Mouse (Mus musculus): ENCODE data around the gene Ccdc93. TPM values are rescaled to one million over a fixed set of nuclear protein-coding genes. Genes with fewer than 3 reads are reported as not detected.

Ccdc93 gene
- polyA plus RNA-seq, 1 experiment from 2014 or later: 12.1 TPM

DNA sequence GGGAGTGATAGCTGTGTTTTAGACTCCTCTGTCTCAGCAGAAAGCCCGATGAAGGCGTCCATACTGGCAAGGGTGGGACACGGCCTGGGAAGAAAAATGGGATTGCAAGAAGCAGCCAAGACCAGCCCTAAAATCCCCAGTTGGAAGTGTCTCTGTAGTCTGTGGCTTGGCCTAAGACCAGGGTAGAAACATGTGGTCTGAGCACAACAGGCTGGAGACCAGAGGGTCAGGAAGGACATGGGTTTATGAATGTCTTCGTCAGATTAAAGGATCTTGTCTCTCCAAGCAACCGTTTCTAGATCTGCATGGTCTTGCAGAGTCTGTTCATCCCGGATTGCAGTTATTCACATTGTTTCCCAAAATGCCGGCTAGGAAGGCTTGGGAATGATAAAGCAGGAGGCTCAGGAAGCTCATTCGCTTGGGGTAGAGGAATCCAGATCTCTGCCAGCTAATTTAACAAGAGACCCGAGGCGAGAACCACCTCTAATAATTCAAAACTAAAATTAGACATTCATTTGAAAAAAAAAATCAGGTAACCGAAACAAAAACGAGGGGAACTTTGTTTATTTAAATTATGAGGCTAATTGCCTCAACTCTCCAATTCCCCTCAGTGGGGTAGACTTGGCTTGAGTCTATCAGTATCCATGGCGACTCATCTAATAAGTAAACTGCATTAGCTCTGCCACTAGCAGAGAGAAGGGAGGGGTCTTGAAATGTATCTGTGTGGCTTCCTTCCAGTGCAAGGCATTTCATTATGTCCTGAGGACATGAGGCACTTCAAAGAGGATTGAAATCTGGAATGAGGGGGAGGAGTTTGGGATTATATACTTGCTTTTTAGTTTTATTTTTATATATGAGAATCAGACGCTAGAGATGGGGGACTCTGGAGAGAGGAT, 31.6 kb upstream of the Ccdc93 start:
- Histone ChIP-seq H3K27me3 (ENCODE audit: low read depth, poor library complexity, severe bottlenecking) (no peaks in the 10 kb centered on the region), H3K27ac (no peak overlapping the region), H3K36me3 (no peaks in the 10 kb centered on the region), H3K4me3 (no peak overlapping the region), H3K4me1 (peaks cover 14% of the 10 kb centered on the region), H3K9me3 (replicated peaks) (no peaks in the 10 kb centered on the region)
- no peak for DNase-seq (ENCODE audit: low spot score)
- 79% methylated on average over 14 of the region's 14 CpGs for WGBS

DNA sequence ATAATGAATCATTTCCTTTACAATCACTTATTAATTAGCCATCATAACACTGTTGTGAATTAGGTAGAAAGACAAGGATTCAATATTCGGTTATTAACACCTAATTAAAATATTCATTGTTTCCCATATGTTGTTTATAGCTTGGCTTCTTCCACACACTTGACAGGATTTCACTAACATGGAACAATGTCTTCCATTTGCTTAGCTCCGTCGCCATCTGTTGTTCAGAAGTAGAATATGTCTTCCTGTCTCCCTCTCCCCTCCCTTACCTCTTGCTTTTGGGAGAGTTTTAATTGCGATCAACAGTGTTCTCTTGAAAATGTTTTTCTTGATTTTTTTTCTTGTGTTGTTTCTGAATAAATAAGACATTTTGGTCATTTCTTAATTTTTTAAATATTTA, 30.6 kb upstream of the Ccdc93 start:
- Histone ChIP-seq H3K27me3 (ENCODE audit: low read depth, poor library complexity, severe bottlenecking) (no peaks in the 10 kb centered on the region), H3K36me3 (no peaks in the 10 kb centered on the region), H3K4me1 (peaks cover 4% of the 10 kb centered on the region), H3K4me3 (no peak overlapping the region), H3K9me3 (replicated peaks) (no peaks in the 10 kb centered on the region), H3K27ac (no peak overlapping the region)
- WGBS: 37% methylated on average over 4 of the region's 4 CpGs
- DNase-seq (ENCODE audit: low spot score): no peak

DNA sequence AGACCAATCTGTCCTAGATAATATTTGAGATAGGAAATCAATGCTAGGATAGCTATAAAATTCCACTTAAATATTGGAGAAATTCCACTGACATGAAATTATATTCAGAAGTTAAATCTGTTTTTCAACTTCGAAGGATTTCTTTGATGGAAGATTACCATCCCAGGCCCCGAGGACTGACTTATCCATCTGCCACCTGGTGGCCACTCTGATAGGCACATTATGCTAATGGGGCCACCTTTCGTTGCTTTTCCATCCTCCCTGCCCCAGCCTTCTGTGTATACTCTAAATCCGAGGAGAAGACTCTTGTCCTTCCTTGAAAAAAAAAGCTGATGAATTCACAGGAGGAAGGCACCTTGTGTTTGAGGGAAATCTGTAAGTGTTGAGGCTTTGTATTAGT, 11.8 kb upstream of the Ccdc93 start:
- Histone ChIP-seq H3K27me3 (ENCODE audit: low read depth, poor library complexity, severe bottlenecking) (no peaks in the 10 kb centered on the region), H3K27ac (no peak overlapping the region), H3K9me3 (replicated peaks) (no peaks in the 10 kb centered on the region), H3K4me3 (no peak overlapping the region), H3K36me3 (no peaks in the 10 kb centered on the region), H3K4me1 (no peaks in the 10 kb centered on the region)
- no peak for DNase-seq (ENCODE audit: low spot score)
- WGBS: 53% methylated on average over 4 of the region's 4 CpGs

DNA sequence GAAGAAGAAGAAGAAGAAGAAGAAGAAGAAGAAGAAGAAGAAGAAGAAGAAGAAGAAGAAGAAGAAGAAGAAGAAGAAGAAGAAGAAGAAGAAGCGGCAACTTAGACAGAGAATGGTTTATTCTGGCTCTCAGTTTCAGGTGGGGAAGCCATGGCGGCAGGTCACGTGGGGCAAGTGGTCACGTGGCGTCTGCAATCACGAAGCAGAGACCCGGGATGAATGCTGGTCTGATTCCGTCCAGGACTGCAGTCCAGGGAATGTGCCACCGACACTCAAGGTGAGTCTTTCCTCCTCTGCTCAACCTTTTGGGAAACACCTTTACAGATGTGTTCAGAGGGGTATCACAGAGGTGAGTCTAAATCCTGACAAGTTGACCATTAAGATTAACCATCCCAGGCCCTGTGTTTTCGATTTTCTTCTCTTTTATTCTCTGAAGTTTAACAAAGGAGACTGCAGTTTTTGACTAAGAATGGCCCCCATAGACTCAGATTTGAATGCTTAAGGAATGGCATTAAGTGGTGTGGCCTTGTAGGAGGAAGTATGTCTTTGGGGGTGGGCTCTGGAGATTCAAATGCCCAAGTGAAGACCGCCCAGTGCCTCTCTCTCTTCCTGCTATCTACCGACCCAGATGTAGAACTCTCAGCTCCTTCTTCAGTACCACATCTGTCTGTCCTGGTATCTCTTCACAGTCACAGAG, 11.1 kb upstream of the Ccdc93 start:
- WGBS: 86% methylated on average over 12 of the region's 12 CpGs
- no peak for DNase-seq (ENCODE audit: low spot score)
- Histone ChIP-seq H3K4me3 (no peak overlapping the region), H3K4me1 (no peaks in the 10 kb centered on the region), H3K27me3 (ENCODE audit: low read depth, poor library complexity, severe bottlenecking) (no peaks in the 10 kb centered on the region), H3K27ac (no peak overlapping the region), H3K9me3 (replicated peaks) (no peaks in the 10 kb centered on the region), H3K36me3 (no peaks in the 10 kb centered on the region)

DNA sequence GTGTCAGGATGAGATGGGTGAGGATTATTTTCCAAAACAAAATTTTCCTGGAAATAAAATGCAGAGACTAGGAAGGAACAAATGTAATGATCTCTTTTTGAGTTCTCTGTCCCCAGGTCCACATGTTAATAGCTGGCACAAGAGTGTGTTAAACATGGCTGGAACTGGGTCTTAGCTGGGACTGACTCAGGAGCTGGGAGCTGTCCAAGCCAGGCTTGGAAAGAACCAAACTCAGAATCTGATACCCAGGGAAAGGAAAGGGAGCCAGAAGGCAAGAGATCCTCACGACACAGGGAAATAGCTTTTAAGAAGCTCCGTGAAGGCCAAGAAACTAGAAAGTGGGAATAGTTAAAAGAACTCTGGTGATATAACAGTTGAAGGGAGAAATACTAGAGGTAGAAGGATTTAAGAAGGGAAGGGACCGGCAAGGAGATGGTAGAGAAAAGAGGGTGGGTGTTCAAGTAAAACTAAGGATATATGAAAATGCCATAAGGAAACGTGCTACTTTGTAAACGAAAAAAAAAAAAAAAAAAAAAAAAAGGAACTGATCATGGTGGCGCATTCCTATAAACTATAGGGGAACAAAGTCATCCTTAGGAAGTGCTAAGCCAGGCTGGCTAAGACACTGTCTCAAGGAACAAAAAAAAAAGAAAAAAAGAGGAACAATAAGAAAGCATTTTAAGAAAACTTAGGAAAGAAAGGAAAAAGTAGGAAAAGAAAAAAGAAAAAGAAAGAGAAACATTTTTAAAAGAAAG, 489 bp upstream of the Ccdc93 start:
- 23% methylated on average over 6 of the region's 6 CpGs for WGBS
- Histone ChIP-seq H3K4me3 (peak overlapping the region; percentile 89), H3K27me3 (ENCODE audit: low read depth, poor library complexity, severe bottlenecking) (no peaks in the 10 kb centered on the region), H3K27ac (no peak overlapping the region), H3K9me3 (replicated peaks) (no peaks in the 10 kb centered on the region), H3K4me1 (peaks cover 10% of the 10 kb centered on the region), H3K36me3 (peaks cover 2% of the 10 kb centered on the region; the same call in 1 of the 2 replicates)
- no peak for DNase-seq (ENCODE audit: low spot score)

DNA sequence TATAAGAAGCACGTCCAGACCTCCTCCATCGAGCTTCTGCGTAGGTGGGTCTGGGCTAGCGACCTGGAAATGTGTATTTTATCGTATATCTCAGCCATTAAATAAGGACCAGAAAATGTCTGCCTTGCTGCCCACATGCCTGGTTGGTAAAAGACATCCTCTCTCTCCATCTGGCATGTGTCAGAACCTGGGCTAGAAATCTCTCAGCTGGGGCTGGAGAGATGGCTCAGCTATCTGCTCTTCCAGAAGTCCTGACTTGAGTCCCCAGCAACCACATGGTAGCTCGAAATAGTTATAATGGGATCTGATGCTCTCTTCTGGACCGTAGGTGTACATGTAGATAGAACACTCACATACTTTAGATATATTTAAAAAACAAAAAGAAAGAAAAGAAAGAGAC, 5.1 kb downstream of the Ccdc93 start:
- peaks cover 10% of the 10 kb centered on the region for H3K4me1 ChIP-seq
- peaks cover 43% of the 10 kb centered on the region for H3K36me3 ChIP-seq
- H3K27me3 ChIP-seq (ENCODE audit: low read depth, poor library complexity, severe bottlenecking): no peaks in the 10 kb centered on the region
- no peak for DNase-seq (ENCODE audit: low spot score)
- no peaks in the 10 kb centered on the region for H3K9me3 ChIP-seq (replicated peaks)
- H3K4me3 ChIP-seq: no peak overlapping the region
- H3K27ac ChIP-seq: no peak overlapping the region
- 93% methylated on average over 7 of the region's 7 CpGs for WGBS

DNA sequence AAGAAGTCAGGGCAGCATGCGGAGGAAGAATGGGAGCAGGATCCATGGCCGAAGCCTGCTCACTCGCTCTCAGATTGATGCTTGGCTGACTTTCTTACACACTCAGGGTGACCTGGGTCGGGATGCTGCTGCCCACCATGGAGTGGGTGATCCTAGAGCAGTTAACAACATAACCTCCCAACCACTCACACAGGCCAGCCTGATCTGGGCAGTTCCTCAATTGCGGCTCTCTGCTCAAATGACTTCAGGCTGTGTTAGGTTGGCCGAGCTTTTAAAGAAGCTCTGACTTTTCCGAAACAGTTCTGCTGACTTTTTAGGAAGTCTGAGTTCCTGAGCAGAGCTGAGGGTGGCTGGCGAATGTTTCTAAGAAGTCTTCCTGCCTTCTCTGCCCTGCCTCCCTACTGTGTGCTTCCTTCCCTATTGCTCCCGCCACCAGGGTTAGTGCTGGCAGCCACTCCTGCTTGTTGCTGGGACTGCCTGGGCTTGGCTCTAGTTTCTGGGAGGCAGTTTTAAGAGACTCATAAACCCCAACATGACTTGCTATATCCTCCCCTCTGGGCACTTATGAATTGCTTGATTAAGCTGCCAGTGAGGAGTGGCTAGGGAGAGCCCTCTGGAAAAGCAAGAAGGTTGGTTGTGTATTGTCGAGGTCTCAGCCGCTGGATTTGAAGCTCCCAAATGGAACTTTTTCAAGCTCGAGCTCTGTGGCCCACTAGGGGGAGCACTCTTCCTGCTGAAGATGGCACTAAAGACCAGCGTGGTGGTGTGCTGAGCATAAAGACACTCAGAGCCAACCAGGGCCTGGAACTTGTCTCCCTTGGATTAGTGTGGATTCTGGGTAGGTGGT, 9.9 kb downstream of the Ccdc93 start:
- no peaks in the 10 kb centered on the region for H3K9me3 ChIP-seq (replicated peaks)
- H3K27me3 ChIP-seq (ENCODE audit: low read depth, poor library complexity, severe bottlenecking): no peaks in the 10 kb centered on the region
- 69% methylated on average over 13 of the region's 13 CpGs for WGBS
- H3K4me3 ChIP-seq: no peak overlapping the region
- H3K36me3 ChIP-seq: peaks cover 79% of the 10 kb centered on the region
- no peaks in the 10 kb centered on the region for H3K4me1 ChIP-seq
- no peak overlapping the region for H3K27ac ChIP-seq
- peak; percentile 78 for DNase-seq (ENCODE audit: low spot score)

DNA sequence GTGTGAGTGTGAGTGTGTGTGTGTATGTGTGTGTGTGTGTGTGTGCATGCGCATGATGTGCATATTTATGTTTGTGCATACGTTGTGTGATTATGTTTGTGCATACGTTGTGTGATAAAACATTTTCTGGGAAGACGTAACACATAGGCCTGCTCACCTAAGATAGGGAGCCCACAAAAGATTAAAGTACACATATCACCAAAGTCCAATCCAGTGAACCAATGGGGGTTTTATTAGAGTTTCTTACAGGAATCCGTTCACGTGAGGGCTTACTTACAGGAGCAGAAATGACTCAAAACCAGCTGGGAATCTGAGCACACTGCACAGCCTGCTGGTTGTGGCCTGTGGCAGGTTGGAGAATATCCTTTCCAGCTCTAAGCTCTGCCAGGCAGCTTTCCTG, 13.3 kb downstream of the Ccdc93 start:
- H3K36me3 ChIP-seq: peaks cover 83% of the 10 kb centered on the region
- 95% methylated on average over 6 of the region's 6 CpGs for WGBS
- H3K4me1 ChIP-seq: peaks cover 8% of the 10 kb centered on the region
- H3K27me3 ChIP-seq (ENCODE audit: low read depth, poor library complexity, severe bottlenecking): no peaks in the 10 kb centered on the region
- H3K9me3 ChIP-seq (replicated peaks): no peaks in the 10 kb centered on the region
- H3K27ac ChIP-seq: no peak overlapping the region
- DNase-seq (ENCODE audit: low spot score): no peak
- H3K4me3 ChIP-seq: no peak overlapping the region

DNA sequence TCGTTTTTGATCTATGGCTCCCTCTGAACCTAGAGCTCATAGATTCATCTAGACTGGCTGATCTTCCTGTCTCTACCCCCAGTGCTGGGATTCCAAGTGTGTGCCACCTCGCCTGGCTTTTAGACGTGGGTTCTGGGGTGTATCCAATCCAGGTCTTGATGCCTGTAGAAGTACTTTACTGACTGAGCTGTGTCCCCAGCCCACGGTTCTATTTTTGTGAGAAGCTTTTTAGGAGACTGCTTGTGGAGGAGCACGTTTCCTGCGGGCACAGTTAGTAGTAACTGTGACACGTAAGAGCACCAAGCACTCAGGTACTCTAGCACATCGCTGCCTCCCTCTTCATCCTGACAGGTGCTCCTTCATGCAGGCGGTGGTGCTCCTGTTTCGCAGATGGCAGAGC, 16.4 kb downstream of the Ccdc93 start:
- Histone ChIP-seq H3K27me3 (ENCODE audit: low read depth, poor library complexity, severe bottlenecking) (no peaks in the 10 kb centered on the region), H3K9me3 (replicated peaks) (no peaks in the 10 kb centered on the region), H3K27ac (no peak overlapping the region), H3K4me1 (peaks cover 12% of the 10 kb centered on the region), H3K36me3 (peaks cover 76% of the 10 kb centered on the region), H3K4me3 (no peak overlapping the region)
- WGBS: 95% methylated on average over 10 of the region's 10 CpGs
- no peak for DNase-seq (ENCODE audit: low spot score)

DNA sequence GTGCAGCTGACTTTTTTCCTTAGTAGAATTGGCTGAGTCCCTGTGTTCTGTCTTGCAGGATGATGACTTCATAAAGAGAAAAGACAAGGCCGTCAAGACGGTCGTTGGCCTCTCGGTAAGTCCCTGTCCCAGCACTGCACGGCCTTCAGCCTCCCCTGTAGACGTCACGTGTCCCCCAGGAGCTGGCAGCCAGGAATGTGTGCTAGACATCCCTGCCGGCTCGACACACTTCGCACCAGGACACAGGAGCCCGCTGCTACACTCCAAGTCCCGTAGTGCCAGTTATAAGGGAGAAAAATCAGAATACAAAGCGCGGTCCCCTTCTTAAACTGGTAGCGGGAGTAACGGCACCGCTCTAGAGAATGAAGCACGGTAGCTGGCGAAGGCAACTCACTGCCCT, 17.3 kb downstream of the Ccdc93 start:
- H3K36me3 ChIP-seq: peaks cover 67% of the 10 kb centered on the region
- no peak for DNase-seq (ENCODE audit: low spot score)

DNA sequence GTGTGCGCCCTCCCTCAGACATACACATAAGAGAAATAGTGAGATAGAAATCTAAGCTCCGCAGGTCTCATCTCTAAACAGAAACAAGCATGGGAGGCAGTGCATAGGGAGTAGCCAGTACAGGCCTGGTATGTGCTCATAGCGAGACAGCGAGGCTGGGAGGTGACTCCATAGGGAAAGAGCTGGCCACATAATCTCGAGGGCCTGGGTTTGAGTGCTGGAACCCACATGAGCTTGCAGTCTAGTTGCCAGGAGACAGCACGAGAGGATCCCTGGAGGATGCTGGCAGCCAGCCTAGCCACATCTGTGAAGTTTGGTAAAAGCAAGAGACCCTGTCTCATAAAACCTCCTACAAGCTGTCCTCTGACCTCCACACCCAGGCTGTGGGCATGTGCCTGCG, 20.2 kb downstream of the Ccdc93 start:
- Histone ChIP-seq H3K9me3 (replicated peaks) (no peaks in the 10 kb centered on the region), H3K27ac (no peak overlapping the region), H3K36me3 (peaks cover 43% of the 10 kb centered on the region), H3K4me3 (no peak overlapping the region), H3K4me1 (peaks cover 35% of the 10 kb centered on the region), H3K27me3 (ENCODE audit: low read depth, poor library complexity, severe bottlenecking) (no peaks in the 10 kb centered on the region)
- no peak for DNase-seq (ENCODE audit: low spot score)
- WGBS: 91% methylated on average over 7 of the region's 7 CpGs

More for the DNA sequence above, 17.3 kb downstream of the Ccdc93 start:
- peak overlapping the region; percentile 42; the same call in 1 of the 2 replicates for H3K27ac ChIP-seq
- 94% methylated on average over 19 of the region's 19 CpGs for WGBS
- H3K9me3 ChIP-seq (replicated peaks): no peaks in the 10 kb centered on the region
- H3K27me3 ChIP-seq (ENCODE audit: low read depth, poor library complexity, severe bottlenecking): no peaks in the 10 kb centered on the region
- H3K4me1 ChIP-seq: peaks cover 21% of the 10 kb centered on the region
- H3K4me3 ChIP-seq: no peak overlapping the region

DNA sequence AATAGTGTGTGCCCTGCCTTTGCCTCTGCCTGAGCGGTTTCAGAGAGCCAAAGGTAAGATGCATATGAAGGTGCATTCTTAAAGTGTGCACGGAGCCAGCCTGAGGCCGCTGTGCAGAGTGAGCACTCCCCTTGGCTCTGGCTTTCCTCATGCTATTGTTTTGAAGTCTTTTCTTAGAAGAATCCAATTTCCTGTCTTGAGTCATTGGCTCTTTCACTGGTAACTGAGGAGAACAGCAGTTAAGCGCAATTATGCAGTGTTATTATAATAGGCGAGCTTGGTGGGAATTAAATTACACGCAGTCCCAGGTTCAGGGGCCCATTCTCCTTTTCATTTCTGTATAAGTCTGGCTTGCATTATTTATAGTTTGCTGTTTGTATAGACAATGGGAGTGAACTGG, 21.6 kb downstream of the Ccdc93 start:
- peaks cover 35% of the 10 kb centered on the region for H3K4me1 ChIP-seq
- WGBS: 82% methylated on average over 6 of the region's 6 CpGs
- no peak for DNase-seq (ENCODE audit: low spot score)
- peak overlapping the region; percentile 72; the same call in 1 of the 2 replicates for H3K27ac ChIP-seq
- H3K9me3 ChIP-seq (replicated peaks): no peaks in the 10 kb centered on the region
- no peaks in the 10 kb centered on the region for H3K27me3 ChIP-seq (ENCODE audit: low read depth, poor library complexity, severe bottlenecking)
- H3K4me3 ChIP-seq: no peak overlapping the region
- H3K36me3 ChIP-seq: peaks cover 35% of the 10 kb centered on the region
